ENCODE assay signal across 17 mouse cellular contexts in the genomic region with DNA sequence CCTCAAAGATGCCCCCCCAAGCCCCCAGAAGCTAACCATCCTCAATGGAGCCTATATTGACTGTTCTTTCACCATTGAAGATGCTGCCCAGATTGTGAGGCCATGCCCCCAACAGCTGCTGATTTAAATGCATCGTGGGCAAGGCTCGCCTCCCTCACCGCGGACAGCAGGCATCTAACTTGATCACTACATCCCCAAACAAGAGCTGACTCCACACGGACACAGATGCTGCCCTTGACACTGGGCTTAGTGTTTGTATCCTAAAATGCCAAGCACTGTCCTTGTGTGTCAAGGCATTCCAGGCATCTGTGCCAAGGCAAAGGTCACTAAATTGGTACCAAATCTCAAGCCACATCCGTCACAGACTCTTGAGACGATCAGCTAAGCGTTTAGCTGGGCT.
"Had no signal": no experiment of that assay in that cellular context is flagged by ENCODE, and none has a peak within 500 bp of the region (broad histone marks: within the 10 kb centered on the region; RNA-seq: fewer than 3 reads in every experiment).

No protein-coding gene starts in this region.

- ATAC-seq: hindbrain, postnatal 0 days; intestine, embryonic 15.5 days; intestine, postnatal 0 days; liver, embryonic 12.5 days had no signal

- DNase-seq: gastrocnemius, postnatal 14 days; gastrocnemius, postnatal 36 days; heart, adult 11 months; heart, adult 2 months; heart, postnatal 14 days; heart, postnatal 36 days; kidney, adult 18-20 months; kidney, adult 8-10 months; kidney, postnatal 10 days; kidney, postnatal 25 days; kidney, postnatal 4 days; left cerebral cortex, postnatal 4 days; lung, adult 18-20 months had no signal
